Mouse (Mus musculus) adrenal gland, adult (tissue): ENCODE data around the gene Mkln1.

ENCODE experiments used
- DNase-seq, 2 experiments: peaks; one replicate each; pipeline ENCODE4 v3.0.0; 2022 to 2023; ENCODE audit warnings: low spot score in 1 of 2; ENCODE audit not compliant: inconsistent age in 2 of 2

Mkln1 gene

DNA sequence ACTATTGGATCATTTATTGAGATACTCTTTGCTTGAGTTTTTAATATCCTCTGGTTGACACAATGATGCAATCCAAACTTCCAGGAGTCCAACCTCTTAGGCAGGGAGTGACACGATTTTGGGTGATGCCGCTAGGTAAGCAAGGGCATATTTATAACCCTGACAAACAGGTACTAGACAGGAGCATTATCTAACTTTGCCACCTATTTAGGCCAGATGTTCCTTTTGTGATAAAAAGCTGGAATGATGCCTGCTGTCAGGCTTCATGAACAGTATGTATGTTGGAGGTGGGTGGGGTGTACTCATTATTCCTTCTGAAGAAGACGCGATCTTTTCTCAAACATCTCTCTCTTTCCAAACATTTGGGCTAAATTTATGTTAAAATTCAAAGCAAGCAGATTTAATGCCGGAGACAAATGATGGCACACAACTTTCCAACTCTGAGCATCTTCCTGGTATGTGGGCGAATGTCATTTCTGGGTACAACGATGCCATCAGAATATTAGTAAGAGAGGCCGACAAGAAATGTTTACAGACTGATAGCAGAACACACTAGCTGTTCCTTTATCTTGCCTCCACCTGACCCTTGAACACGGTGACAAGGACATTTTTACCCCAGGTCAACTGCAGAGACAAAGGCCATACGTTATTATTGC, 632 bp upstream of the Mkln1 start:
- DNase-seq, result peak in 1 of 2 experiments; percentile 51

DNA sequence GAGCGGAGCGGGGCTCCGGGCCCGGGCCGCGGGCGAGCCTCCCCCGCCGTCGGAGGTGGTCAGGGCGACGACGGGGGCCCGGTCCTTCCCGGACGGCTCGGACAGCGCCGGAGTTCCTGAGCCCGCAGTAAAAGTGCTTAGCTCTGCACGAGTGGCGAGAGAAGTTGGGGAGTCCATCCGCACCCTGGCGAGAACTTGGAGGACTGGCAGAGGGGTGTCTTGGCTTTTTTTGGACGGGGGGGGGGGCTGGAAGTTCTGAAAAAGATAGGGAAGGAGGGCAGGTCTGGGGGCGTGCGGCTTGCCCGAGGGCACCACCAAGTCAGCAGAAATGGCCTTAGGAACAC, 643 bp downstream of the Mkln1 start:
- DNase-seq, result no peak

- DNase-seq, result peak; percentile 48 to 83
These were observed 1.0 kb downstream of the Mkln1 start for GRCm38 (mm10) chr6:31399566-31399965.

DNA sequence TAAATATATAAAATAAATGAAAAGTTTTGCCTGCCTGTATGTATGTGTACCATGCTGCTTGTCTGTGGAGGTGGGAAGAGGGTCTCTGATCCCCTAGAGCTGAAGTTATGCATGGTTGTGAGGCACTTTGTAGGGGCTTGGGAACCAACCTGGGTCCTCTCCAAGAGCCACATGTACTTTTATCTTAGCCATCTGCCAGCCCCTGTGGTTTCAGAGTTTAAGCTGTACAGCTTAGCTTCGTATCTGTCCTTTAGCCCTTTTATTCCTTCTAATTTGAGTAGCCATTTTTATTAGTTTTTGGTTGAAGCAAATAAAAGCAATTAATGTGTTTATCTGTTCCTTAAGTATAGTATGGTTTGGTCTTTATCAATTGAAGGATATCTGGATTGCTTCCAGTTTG, 12.5 kb downstream of the Mkln1 start:
- DNase-seq, result no peak

GRCm38 (mm10) chr6:31412487-31412886, 14.0 kb downstream of the Mkln1 start:
- peak in 1 of 2 experiments; percentile 54 for DNase-seq

DNA sequence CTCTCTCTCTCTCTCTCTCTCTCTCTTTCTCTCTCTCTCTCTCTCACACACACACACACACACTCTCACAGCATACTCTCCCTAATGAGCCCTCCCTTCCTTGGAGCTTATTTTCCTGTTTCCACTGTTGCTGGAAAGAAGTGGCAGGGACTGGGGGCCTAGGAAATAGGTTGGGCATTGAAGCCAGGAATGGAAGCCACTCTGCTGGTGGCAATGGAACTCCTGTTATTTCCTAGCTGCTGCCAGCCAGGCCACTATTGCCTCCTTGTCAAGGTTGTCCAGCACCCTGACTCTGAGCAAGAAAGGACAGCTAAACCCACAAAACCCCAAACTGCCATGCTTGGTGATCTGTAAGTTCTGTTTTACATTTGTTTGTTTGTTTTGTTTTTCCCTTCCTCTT, 15.0 kb downstream of the Mkln1 start:
- peak in 1 of 2 experiments; percentile 52 for DNase-seq

DNA sequence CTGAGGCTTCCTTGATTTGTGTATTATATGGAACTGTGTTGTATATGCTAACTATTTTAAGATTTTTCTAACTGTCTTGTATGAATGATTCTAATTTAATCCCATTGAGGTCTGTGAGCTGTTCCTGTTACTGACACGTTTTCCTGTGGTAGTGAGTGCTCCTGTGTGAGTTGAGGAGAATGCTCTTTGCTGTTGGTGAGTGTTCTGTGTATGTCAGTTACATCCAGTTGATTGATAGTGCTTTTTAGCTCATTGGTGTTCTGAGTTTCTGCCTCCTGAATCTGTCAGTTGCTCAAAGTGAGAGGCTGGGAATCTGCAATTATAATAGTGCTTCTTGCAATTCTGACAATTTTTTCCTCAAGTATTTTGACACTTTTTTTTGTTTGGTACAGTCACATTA, 15.8 kb downstream of the Mkln1 start:
- no peak for DNase-seq

DNA sequence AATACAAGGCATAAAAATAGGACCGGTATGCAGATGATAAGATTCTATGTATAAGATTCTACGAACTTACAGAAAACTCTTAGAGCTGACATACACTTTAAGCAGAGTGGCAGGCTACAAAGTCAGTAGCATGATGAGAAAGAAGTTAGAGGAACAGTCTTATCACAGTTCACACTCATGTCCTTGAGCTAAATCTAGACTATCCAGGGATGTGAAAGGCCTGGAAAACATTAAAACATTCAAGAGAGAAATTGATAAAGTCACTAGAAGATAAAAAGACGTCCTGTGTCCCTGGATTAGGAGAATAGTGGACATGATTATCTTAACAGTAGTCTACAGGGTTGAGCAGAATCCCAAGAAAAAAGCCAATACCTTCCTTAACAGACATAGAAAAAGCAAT, 26.9 kb downstream of the Mkln1 start:
- DNase-seq, result peak in 1 of 2 experiments; percentile 21

DNA sequence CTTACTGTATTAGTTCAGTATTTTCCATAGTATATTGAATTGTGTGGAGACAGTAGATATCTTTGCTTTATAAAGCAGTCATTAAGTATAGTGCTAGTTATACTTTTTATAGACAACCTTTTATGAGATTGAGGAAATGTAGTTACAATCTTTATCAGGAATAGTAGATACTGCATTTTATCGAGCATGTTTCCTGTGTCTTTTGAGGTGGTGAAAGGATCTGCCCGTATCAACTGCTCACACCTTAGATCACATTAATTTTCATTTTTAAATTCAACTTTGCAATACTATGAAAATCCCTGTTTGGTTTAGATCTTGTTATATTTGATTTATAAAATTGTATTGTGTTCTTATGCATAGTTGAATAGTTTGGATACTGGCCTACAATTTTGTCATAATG, 38.7 kb downstream of the Mkln1 start:
- no peak for DNase-seq

DNA sequence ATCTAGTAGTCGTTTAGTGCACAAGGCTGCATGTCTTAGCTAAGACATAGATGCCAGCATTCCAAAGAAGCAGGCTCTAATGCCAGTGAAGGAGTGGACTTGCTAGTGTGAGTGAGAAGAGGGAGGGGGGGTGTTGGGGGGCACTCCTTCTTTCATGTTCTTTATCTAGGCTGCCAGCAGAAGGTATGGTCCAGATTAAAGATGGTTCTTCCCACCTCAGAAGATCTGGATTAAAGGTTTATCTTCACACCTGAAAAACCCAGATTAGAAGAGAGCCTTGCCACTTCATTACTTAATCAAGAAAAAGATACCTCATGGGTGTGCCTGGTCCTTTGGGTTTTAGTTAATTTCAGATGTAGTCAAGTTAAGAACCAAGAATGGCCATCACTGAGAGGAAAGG, 46.7 kb downstream of the Mkln1 start:
- no peak for DNase-seq

DNA sequence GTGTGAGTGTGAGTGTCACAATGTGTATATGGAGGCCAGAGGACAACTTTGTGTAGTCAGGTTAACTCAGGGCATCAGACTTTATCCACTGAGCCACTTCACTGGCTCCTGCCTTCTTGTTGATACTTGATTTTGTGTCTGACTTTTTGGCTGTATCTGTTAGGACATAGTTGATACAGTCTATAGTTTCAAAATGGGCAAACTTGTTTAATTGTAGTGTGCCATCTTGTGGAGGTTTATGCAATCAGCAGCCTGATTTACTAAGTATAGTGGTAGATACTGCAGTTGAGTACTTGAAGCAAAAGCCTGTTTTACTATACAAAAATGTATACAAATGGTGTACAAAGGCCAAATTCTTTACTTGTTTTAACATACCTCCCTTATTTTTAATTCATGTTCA, 55.2 kb downstream of the Mkln1 start:
- peak in 1 of 2 experiments; percentile 80 for DNase-seq

- DNase-seq, result no peak
These were observed 56.8 kb downstream of the Mkln1 start for GRCm38 (mm10) chr6:31455376-31455775.

DNA sequence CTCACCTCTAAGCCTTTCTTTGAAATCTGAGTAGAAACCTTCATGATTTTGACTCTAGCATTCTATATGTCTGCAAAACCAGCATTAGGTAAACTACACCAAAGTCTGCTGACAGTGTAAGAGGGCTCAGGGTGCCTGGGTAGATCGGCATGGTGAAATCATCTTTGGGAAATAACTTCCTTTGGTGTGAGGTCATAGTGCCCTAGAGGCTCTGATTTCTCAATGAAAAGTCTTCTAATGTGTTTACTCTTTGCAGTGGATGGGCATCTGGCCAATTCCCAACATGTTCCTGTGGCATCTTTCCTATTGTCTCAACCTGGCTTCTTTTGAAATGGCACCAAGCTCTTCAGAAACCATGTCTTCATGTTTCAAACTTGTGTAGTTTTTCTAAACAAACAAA, 58.5 kb downstream of the Mkln1 start:
- peak; percentile 39 to 88 for DNase-seq

GRCm38 (mm10) chr6:31469431-31469830, 70.9 kb downstream of the Mkln1 start:
- DNase-seq, result no peak

DNA sequence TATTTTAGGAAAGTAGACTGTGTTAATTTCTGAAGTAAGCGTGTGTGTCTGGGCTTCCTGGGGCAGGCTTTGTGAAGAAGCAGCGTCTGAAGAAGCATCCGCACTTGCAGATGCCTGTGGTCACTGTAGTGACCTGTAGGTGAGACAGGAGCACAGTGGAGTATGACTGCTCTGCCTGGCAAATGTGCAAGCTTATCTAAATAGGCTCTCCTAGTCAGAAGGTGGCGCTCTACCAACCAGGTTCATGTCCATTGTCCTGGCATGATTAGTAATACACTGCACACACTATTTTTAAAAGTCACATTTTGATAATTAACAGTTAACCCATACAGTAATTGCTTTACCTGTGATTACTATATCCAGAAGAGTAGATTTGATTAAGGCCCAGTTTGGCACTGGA, 79.7 kb downstream of the Mkln1 start:
- DNase-seq, result no peak

DNA sequence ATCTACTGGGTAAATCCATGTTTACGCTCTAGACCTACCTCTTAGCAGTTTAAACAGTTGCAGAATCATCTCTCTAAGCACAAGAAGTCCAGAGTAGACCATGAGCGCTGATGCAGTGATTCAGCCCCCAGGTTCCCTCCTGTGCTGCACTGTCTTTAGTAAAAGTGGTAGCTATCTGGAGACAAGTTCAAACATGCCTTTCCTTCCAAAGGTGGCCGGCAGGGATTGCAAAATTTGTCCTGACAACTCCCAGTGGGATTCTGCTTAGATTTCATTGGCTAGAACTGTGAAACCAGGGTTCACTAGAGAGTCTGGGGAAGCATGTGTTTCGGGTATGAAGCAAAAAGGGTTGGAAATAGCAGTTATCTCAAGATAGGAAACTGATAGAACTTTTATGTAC, 81.5 kb downstream of the Mkln1 start:
- DNase-seq, result peak in 1 of 2 experiments; percentile 64

GRCm38 (mm10) chr6:31486601-31487000, 88.1 kb downstream of the Mkln1 start:
- no peak for DNase-seq

GRCm38 (mm10) chr6:31489950-31490349, 91.4 kb downstream of the Mkln1 start:
- no peak for DNase-seq

- no peak for DNase-seq
These were observed 96.7 kb downstream of the Mkln1 start for GRCm38 (mm10) chr6:31495122-31495731.

GRCm38 (mm10) chr6:31496227-31496626, 97.7 kb downstream of the Mkln1 start:
- DNase-seq, result no peak

GRCm38 (mm10) chr6:31499836-31500235, 101.3 kb downstream of the Mkln1 start:
- no peak for DNase-seq

DNA sequence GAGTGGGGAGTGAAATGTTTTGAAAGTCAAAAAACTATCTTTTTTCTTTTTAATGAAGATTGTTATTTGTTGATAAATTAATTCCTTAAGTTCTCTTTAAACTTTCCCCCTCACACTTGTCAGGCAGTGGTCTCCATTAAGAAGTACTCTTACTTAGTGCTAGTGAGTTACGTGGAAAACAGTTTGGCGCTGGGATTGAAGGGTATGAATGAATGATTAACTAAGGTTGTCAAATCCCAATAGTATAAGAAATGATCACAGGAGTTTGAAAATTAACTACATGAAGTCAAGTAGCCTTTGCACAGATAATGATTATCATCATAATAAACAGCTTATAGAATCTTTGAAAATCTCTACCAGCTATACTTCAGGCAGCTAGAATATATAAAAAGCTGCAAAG, 101.7 kb downstream of the Mkln1 start:
- no peak for DNase-seq

- no peak for DNase-seq
These were observed 102.2 kb downstream of the Mkln1 start for GRCm38 (mm10) chr6:31500691-31501090.
